ENCODE assay signal across 16 mouse cellular contexts in the genomic region with DNA sequence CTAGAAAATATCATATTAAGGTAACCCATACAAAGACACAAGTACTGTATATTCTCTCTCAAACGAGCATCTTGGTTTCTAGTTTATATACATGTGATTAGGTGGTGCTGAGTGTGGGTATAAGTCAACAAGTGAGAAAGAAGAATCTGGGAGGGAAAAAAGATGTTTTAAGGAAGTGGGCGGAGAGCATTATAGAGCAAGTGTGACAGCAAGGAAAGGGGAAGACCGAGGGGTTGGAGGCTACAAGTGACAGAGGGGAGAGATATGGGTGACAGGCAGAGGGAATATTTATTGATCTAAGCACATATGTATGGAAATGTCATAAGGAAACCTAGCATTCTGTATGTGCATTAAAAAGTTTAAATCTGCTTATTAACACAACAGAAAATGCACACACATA.
"Had no signal": no experiment of that assay in that cellular context is flagged by ENCODE, and none has a peak within 500 bp of the region (broad histone marks: within the 10 kb centered on the region; RNA-seq: fewer than 3 reads in every experiment).

No protein-coding gene starts in this region.

- H3K9ac ChIP-seq: liver, embryonic 14.5 days; lung, embryonic 14.5 days; midbrain, embryonic 13.5 days; midbrain, embryonic 15.5 days; neural tube, embryonic 13.5 days had no signal

- DNase-seq: lung, adult 18-20 months; lung, embryonic 14.5 days; lung, postnatal 10 days; lung, postnatal 4 days; right cerebral cortex, postnatal 25 days; right cerebral cortex, postnatal 4 days; spleen, adult 18-20 months; thymus, adult 18-20 months; thymus, postnatal 14 days; thymus, postnatal 36 days had no signal

- ATAC-seq: midbrain, embryonic 13.5 days; midbrain, embryonic 15.5 days had no signal

- H3K4me3 ChIP-seq: midbrain, embryonic 13.5 days; midbrain, embryonic 15.5 days; myocyte; neural tube, embryonic 13.5 days had no signal

- H3K36me3 ChIP-seq: midbrain, embryonic 13.5 days; midbrain, embryonic 15.5 days had no signal

- H3K27me3 ChIP-seq: midbrain, embryonic 13.5 days; midbrain, embryonic 15.5 days; neural tube, embryonic 13.5 days had no signal

- H3K9me3 ChIP-seq: midbrain, embryonic 13.5 days; midbrain, embryonic 15.5 days; neural tube, embryonic 13.5 days had no signal

- H3K4me1 ChIP-seq: midbrain, embryonic 13.5 days; midbrain, embryonic 15.5 days; neural tube, embryonic 13.5 days had no signal

- H3K4me2 ChIP-seq: lung, embryonic 14.5 days; midbrain, embryonic 11.5 days; midbrain, embryonic 13.5 days; midbrain, embryonic 15.5 days; neural tube, embryonic 13.5 days had no signal

- H3K27ac ChIP-seq: liver, embryonic 14.5 days; midbrain, embryonic 13.5 days; midbrain, embryonic 15.5 days; neural tube, embryonic 13.5 days had no signal
